In genomic region chr7:97426566-97426965, GRCm38 (mm10) we compare ENCODE assay signal across 17 mouse cellular contexts. TPM values are rescaled to one million over a fixed set of nuclear protein-coding genes. Genes with fewer than 3 reads are reported as not detected.
DNase-seq lines count a peak whose midpoint lies in the region; ATAC-seq and TF ChIP-seq lines count a peak whose summit lies in the region.
"Had no signal": no experiment of that assay in that cellular context is flagged by ENCODE, and none has a peak within 500 bp of the region (broad histone marks: within the 10 kb centered on the region; RNA-seq: fewer than 3 reads in every experiment).

No protein-coding gene starts in this region.

- H3K4me2 ChIP-seq in stomach, embryonic 16.5 days (ENCODE audit: low read depth, low read length), result no peak overlapping the region
- H3K4me2 ChIP-seq: embryonic facial prominence, embryonic 12.5 days; heart, embryonic 13.5 days; hindbrain, embryonic 14.5 days had no signal

- no peaks in the 10 kb centered on the region for H3K9me3 ChIP-seq in stomach, embryonic 16.5 days (replicated peaks; ENCODE audit: control insufficient read depth, low read length)
- H3K9me3 ChIP-seq: embryonic facial prominence, embryonic 12.5 days; heart, embryonic 13.5 days had no signal

- H3K79me2 ChIP-seq in heart, adult 2 months (replicated peaks; ENCODE audit: control insufficient read depth, insufficient read depth, low read length), result no peaks in the 10 kb centered on the region

- intact Hi-C loops in heart, adult 2 months (cut with DNase I), result loop anchor here (2.0 to 5.0 kb wide), 2 partner anchors 54 to 101 kb away; partner anchors contain the start of gene Ints4
- intact Hi-C loops in heart, postnatal 36 days (cut with DNase I), result loop anchor here (5.0 kb wide), 1 partner anchor 86 kb away; no protein-coding TSS in a partner anchor

- peaks cover 19% of the 10 kb centered on the region for H3K4me1 ChIP-seq in stomach, embryonic 16.5 days (ENCODE audit: control insufficient read depth, insufficient read depth, low read length)
- H3K4me1 ChIP-seq in heart, adult 2 months (ENCODE audit: control insufficient read depth, insufficient read depth, low read length), result no peaks in the 10 kb centered on the region

- DNase-seq in adrenal gland, adult 2 months, result peak; percentile 61
- no peak for DNase-seq in adrenal gland, adult 18-20 months (ENCODE audit: low spot score in 2 of 2)
- no peak for DNase-seq in layer of hippocampus, adult 2 months (ENCODE audit: low spot score in 2 of 2)
- no peak for DNase-seq in layer of hippocampus, postnatal 10 days (ENCODE audit: low spot score in 2 of 2)
- DNase-seq in cerebellum, adult 9-10 months, result peak; percentile 65
- no peak for DNase-seq in heart, adult 2 months
- DNase-seq in heart, postnatal 36 days, result no peak
- DNase-seq: gastrocnemius, postnatal 10 days; kidney, postnatal 25 days; midbrain, embryonic 14.5 days; spleen, adult 18-20 months had no signal

- H3K27ac ChIP-seq in layer of hippocampus, adult 2 months, result peak overlapping the region; percentile 11; the same call in 1 of the 2 replicates
- peak overlapping the region; percentile 58; the same call in 1 of the 2 replicates for H3K27ac ChIP-seq in stomach, embryonic 16.5 days (ENCODE audit: low read length)
- no peak overlapping the region for H3K27ac ChIP-seq in heart, adult 2 months
- H3K27ac ChIP-seq: embryonic facial prominence, embryonic 12.5 days; heart, embryonic 13.5 days; hindbrain, embryonic 14.5 days had no signal

- no peak for TF ChIP-seq CTCF in layer of hippocampus, adult 2 months (conservative IDR thresholded peaks at IDR 0.05)
- TF ChIP-seq CTCF in heart, adult 2 months (IDR thresholded peaks at IDR 0.05), result no peak

- ATAC-seq in stomach, embryonic 16.5 days (ENCODE audit: insufficient read depth, low FRiP score), result no peak; the same call in 1 of the 2 replicates
- ATAC-seq: forebrain, embryonic 14.5 days; intestine, postnatal 0 days had no signal

- 55% methylated on average over 6 of the region's 6 CpGs for WGBS in stomach, embryonic 16.5 days
- 62% methylated on average over 6 of the region's 6 CpGs for WGBS in heart, adult 2 months

- TF ChIP-seq EP300 in heart, adult 2 months (IDR thresholded peaks at IDR 0.05; ENCODE audit: insufficient read depth, low read depth, low read length), result no peak

- no peaks in the 10 kb centered on the region for H3K36me3 ChIP-seq in stomach, embryonic 16.5 days (ENCODE audit: control insufficient read depth, insufficient read depth, low read length)
- no peaks in the 10 kb centered on the region for H3K36me3 ChIP-seq in heart, adult 2 months (ENCODE audit: control insufficient read depth, insufficient read depth, low read length)
- H3K36me3 ChIP-seq: embryonic facial prominence, embryonic 12.5 days; heart, embryonic 13.5 days had no signal

- H3K4me3 ChIP-seq in layer of hippocampus, adult 2 months, result no peak overlapping the region
- no peak overlapping the region for H3K4me3 ChIP-seq in stomach, embryonic 16.5 days (replicated peaks; ENCODE audit: low read length)
- no peak overlapping the region for H3K4me3 ChIP-seq in heart, adult 2 months
- H3K4me3 ChIP-seq: embryonic facial prominence, embryonic 12.5 days; heart, embryonic 13.5 days had no signal

- no peak overlapping the region; the same call in 1 of the 2 replicates for H3K9ac ChIP-seq in stomach, embryonic 16.5 days (ENCODE audit: low read length)
- no peak overlapping the region for H3K9ac ChIP-seq in heart, adult 2 months (ENCODE audit: low read depth, low read length)
- H3K9ac ChIP-seq: embryonic facial prominence, embryonic 12.5 days; heart, embryonic 13.5 days; hindbrain, embryonic 14.5 days had no signal

- TF ChIP-seq POLR2A in heart, adult 2 months (IDR thresholded peaks at IDR 0.05; ENCODE audit: insufficient read depth, low read depth, low read length), result no peak

- H3K27me3 ChIP-seq in stomach, embryonic 16.5 days (ENCODE audit: control insufficient read depth, insufficient read depth, low read length), result no peaks in the 10 kb centered on the region
- H3K27me3 ChIP-seq in heart, adult 2 months (ENCODE audit: control insufficient read depth, insufficient read depth, low read length), result no peaks in the 10 kb centered on the region
- H3K27me3 ChIP-seq: embryonic facial prominence, embryonic 12.5 days; heart, embryonic 13.5 days had no signal

RNA-seq across cellular contexts. Expression of gene Thrsp, which starts 9.0 kb away (rescaled TPM):
- 1,000 to 10,000 TPM in 1 of 2 experiments, 100 to 1,000 TPM in 1; 552 to 1,139 TPM for total RNA-seq in adrenal gland, adult 2 months (2021)
- 258 and 373 TPM in 2 replicates for polyA plus RNA-seq in adrenal gland, adult 2 months (2012; rRNA removed)
- 1,000 to 10,000 TPM in 1 of 2 experiments, 100 to 1,000 TPM in 1; 976 to 2,135 TPM for total RNA-seq in adrenal gland, adult 18-20 months (2021)
- total RNA-seq in layer of hippocampus, adult 2 months (2021), result 10 to 100 TPM; 40.0 to 40.6 TPM
- 10 to 100 TPM; 16.9 to 19.7 TPM for total RNA-seq in layer of hippocampus, postnatal 10 days (2021)
- polyA plus RNA-seq in stomach, embryonic 16.5 days (2015; fragmentation: Nextera tagmentation; extraction: Ambion mirVana), result 1.2 and 4.1 TPM in 2 replicates
- total RNA-seq in heart, adult 2 months (2021), result 10 to 100 TPM; 68.6 to 77.2 TPM
- polyA plus RNA-seq in heart, adult 2 months (2012; rRNA removed), result 118 and 171 TPM in 2 replicates
- total RNA-seq in heart, postnatal 36 days (2021), result 10 to 100 TPM; 43.7 to 50.9 TPM

RNA-seq across cellular contexts. Expression of gene Kctd14, which starts 24.6 kb away (rescaled TPM):
- 1 to 10 TPM; 1.2 to 4.2 TPM for total RNA-seq in adrenal gland, adult 2 months (2021)
- polyA plus RNA-seq in adrenal gland, adult 2 months (2012; rRNA removed), result 0.76 and 1.2 TPM in 2 replicates
- total RNA-seq in adrenal gland, adult 18-20 months (2021), result 1 to 10 TPM; 1.5 to 2.0 TPM
- total RNA-seq in layer of hippocampus, adult 2 months (2021), result 1 to 10 TPM; 4.7 to 5.3 TPM
- 1 to 10 TPM; 2.1 to 3.1 TPM for total RNA-seq in layer of hippocampus, postnatal 10 days (2021)
- 25.9 and 37.1 TPM in 2 replicates for polyA plus RNA-seq in stomach, embryonic 16.5 days (2015; fragmentation: Nextera tagmentation; extraction: Ambion mirVana)
- under 1 TPM; 0.13 to 0.39 TPM for total RNA-seq in heart, adult 2 months (2021)
- 0.23 and 0.61 TPM in 2 replicates for polyA plus RNA-seq in heart, adult 2 months (2012; rRNA removed)
- total RNA-seq in heart, postnatal 36 days (2021), result not detected

RNA-seq across cellular contexts. Expression of gene Ndufc2, which starts 26.8 kb away (rescaled TPM):
- total RNA-seq in adrenal gland, adult 2 months (2021), result 100 to 1,000 TPM; 263 to 364 TPM
- 264 and 287 TPM in 2 replicates for polyA plus RNA-seq in adrenal gland, adult 2 months (2012; rRNA removed)
- total RNA-seq in adrenal gland, adult 18-20 months (2021), result 100 to 1,000 TPM; 276 to 365 TPM
- 100 to 1,000 TPM; 206 to 221 TPM for total RNA-seq in layer of hippocampus, adult 2 months (2021)
- 100 to 1,000 TPM; 270 to 275 TPM for total RNA-seq in layer of hippocampus, postnatal 10 days (2021)
- polyA plus RNA-seq in stomach, embryonic 16.5 days (2015; fragmentation: Nextera tagmentation; extraction: Ambion mirVana), result 292 and 373 TPM in 2 replicates
- total RNA-seq in heart, adult 2 months (2021), result 100 to 1,000 TPM; 483 to 533 TPM
- 305 and 346 TPM in 2 replicates for polyA plus RNA-seq in heart, adult 2 months (2012; rRNA removed)
- 100 to 1,000 TPM; 475 to 537 TPM for total RNA-seq in heart, postnatal 36 days (2021)

RNA-seq across cellular contexts. Expression of gene Ints4, which starts 54.2 kb away (rescaled TPM):
- total RNA-seq in adrenal gland, adult 2 months (2021), result 10 to 100 TPM; 58.8 to 60.3 TPM
- polyA plus RNA-seq in adrenal gland, adult 2 months (2012; rRNA removed), result 57.5 and 70.5 TPM in 2 replicates
- 10 to 100 TPM; 52.0 to 56.0 TPM for total RNA-seq in adrenal gland, adult 18-20 months (2021)
- 10 to 100 TPM; 28.1 to 31.9 TPM for total RNA-seq in layer of hippocampus, adult 2 months (2021)
- total RNA-seq in layer of hippocampus, postnatal 10 days (2021), result 10 to 100 TPM; 27.5 to 30.1 TPM
- polyA plus RNA-seq in stomach, embryonic 16.5 days (2015; fragmentation: Nextera tagmentation; extraction: Ambion mirVana), result 52.8 and 56.1 TPM in 2 replicates
- 10 to 100 TPM; 55.8 to 61.5 TPM for total RNA-seq in heart, adult 2 months (2021)
- polyA plus RNA-seq in heart, adult 2 months (2012; rRNA removed), result 65.3 and 88.3 TPM in 2 replicates
- 10 to 100 TPM; 48.1 to 53.0 TPM for total RNA-seq in heart, postnatal 36 days (2021)

RNA-seq across cellular contexts. Expression of gene Alg8, which starts 55.2 kb away (rescaled TPM):
- total RNA-seq in adrenal gland, adult 2 months (2021), result 10 to 100 TPM; 15.2 to 16.6 TPM
- polyA plus RNA-seq in adrenal gland, adult 2 months (2012; rRNA removed), result 6.0 and 7.3 TPM in 2 replicates
- 10 to 100 TPM; 14.0 to 15.2 TPM for total RNA-seq in adrenal gland, adult 18-20 months (2021)
- total RNA-seq in layer of hippocampus, adult 2 months (2021), result 10 to 100 TPM; 10.1 to 10.2 TPM
- 10 to 100 TPM; 10.6 to 11.3 TPM for total RNA-seq in layer of hippocampus, postnatal 10 days (2021)
- 38.5 and 42.5 TPM in 2 replicates for polyA plus RNA-seq in stomach, embryonic 16.5 days (2015; fragmentation: Nextera tagmentation; extraction: Ambion mirVana)
- total RNA-seq in heart, adult 2 months (2021), result 1 to 10 TPM; 4.3 to 5.2 TPM
- polyA plus RNA-seq in heart, adult 2 months (2012; rRNA removed), result 7.3 and 9.9 TPM in 2 replicates
- 1 to 10 TPM; 4.2 to 4.7 TPM for total RNA-seq in heart, postnatal 36 days (2021)

Comparison
In these comparisons a context has a peak if more than half of its experiments do, and no peak if none do; other contexts are left out.
1. DNase-seq: peak in adrenal gland, adult 2 months (single experiment) and cerebellum, adult 9-10 months (single experiment); none in adrenal gland, adult 18-20 months (0 of 2), layer of hippocampus, adult 2 months (0 of 2), layer of hippocampus, postnatal 10 days (0 of 2), heart, adult 2 months (0 of 2) and heart, postnatal 36 days (0 of 2).
2. RNA of gene Thrsp, which starts 9.0 kb away (total RNA-seq): 976 to 2,135 TPM in adrenal gland, adult 18-20 months and 552 to 1,139 TPM in adrenal gland, adult 2 months; 68.6 to 77.2 TPM in heart, adult 2 months, 43.7 to 50.9 TPM in heart, postnatal 36 days, 40.0 to 40.6 TPM in layer of hippocampus, adult 2 months and 16.9 to 19.7 TPM in layer of hippocampus, postnatal 10 days; every median in the first group is over 4 times any median in the second.